ENCODE assay signal across 8 mouse cellular contexts in genomic region chr10:80589879-80590854, GRCm38 (mm10). TPM values are rescaled to one million over a fixed set of nuclear protein-coding genes. Genes with fewer than 3 reads are reported as not detected.
DNase-seq lines count a peak whose midpoint lies in the region; ATAC-seq and TF ChIP-seq lines count a peak whose summit lies in the region.

Abhd17a (minus strand) TSS chr10:80590341.

- TF ChIP-seq EP300 in CH12.LX (IDR thresholded peaks at IDR 0.05; ENCODE audit: low read length) = no peak

- H3K36me3 ChIP-seq in CH12.LX (replicated peaks in 1 of 2; ENCODE audit: control insufficient read depth in 1 of 2, insufficient read depth in 1 of 2, low read length in 1 of 2) = peaks cover 11 to 25% of the 10 kb centered on the region in 2 experiments
- no peaks in the 10 kb centered on the region; the same call in 1 of the 2 replicates for H3K36me3 ChIP-seq in forebrain, embryonic 11.5 days (ENCODE audit: control insufficient read depth, insufficient read depth, low read length)
- H3K36me3 ChIP-seq in heart, embryonic 16.5 days (ENCODE audit: control insufficient read depth, insufficient read depth) = peaks cover 5% of the 10 kb centered on the region; the same call in 1 of the 2 replicates
- H3K36me3 ChIP-seq in liver, embryonic 15.5 days (replicated peaks) = peaks cover 14% of the 10 kb centered on the region; the same call in 1 of the 2 replicates
- H3K36me3 ChIP-seq in neural tube, embryonic 12.5 days = peaks cover 17% of the 10 kb centered on the region

- ATAC-seq in forebrain, embryonic 11.5 days (replicated peaks; ENCODE audit: low FRiP score) = peak; percentile 97
- ATAC-seq in heart, embryonic 16.5 days (replicated peaks; ENCODE audit: extremely low read depth, insufficient read depth, low FRiP score) = peak; percentile 97
- ATAC-seq in liver, embryonic 15.5 days (ENCODE audit: insufficient read depth) = peak; percentile 95
- ATAC-seq in neural tube, embryonic 12.5 days (ENCODE audit: low FRiP score, low read depth) = peak; percentile 94

- TF ChIP-seq POLR2A in CH12.LX (IDR thresholded peaks at IDR 0.05; ENCODE audit: low read depth, low read length) = peak; percentile 80

- peak within 1 kb of the TSS; percentile 90 to 91 (median 91) for H3K4me3 ChIP-seq in CH12.LX (replicated peaks in 1 of 3; ENCODE audit: low read depth in 2 of 3, low read length in 2 of 3, poor library complexity in 1 of 3)
- H3K4me3 ChIP-seq in forebrain, embryonic 11.5 days (ENCODE audit: low read depth, low read length) = peak within 1 kb of the TSS; percentile 95
- H3K4me3 ChIP-seq in heart, embryonic 16.5 days (ENCODE audit: low read length) = peak within 1 kb of the TSS; percentile 87
- H3K4me3 ChIP-seq in liver, embryonic 15.5 days (replicated peaks) = peak within 1 kb of the TSS; percentile 92
- H3K4me3 ChIP-seq in neural tube, embryonic 12.5 days = peak within 1 kb of the TSS; percentile 95

- TF ChIP-seq RAD21 in CH12.LX (IDR thresholded peaks at IDR 0.05; ENCODE audit: low read depth, low read length) = no peak

- peak; percentile 99 for DNase-seq in CH12.LX (ENCODE audit: extremely low read depth)
- DNase-seq in c-Kit-positive CD71-positive TER-119-negative erythroid progenitor cells, embryonic 14.5 days (ENCODE audit: low read depth) = peak; percentile 97
- peak; percentile 97 for DNase-seq in forebrain, embryonic 11.5 days (ENCODE audit: low spot score)
- DNase-seq in kidney, postnatal 36 days = peak; percentile 98 to 99
- peak; percentile 98 for DNase-seq in telencephalon, adult 2 months (ENCODE audit: low read depth, low spot score)

- peak within 1 kb of the TSS; percentile 92 for H3K4me2 ChIP-seq in CH12.LX (ENCODE audit: insufficient read depth, low read depth, poor library complexity, severe bottlenecking)
- H3K4me2 ChIP-seq in forebrain, embryonic 11.5 days (ENCODE audit: low read depth, low read length, severe bottlenecking) = peak within 1 kb of the TSS; percentile 93
- H3K4me2 ChIP-seq in heart, embryonic 16.5 days (ENCODE audit: low read depth, low read length) = peak within 1 kb of the TSS; percentile 89
- peak within 1 kb of the TSS; percentile 93 for H3K4me2 ChIP-seq in liver, embryonic 15.5 days
- peak within 1 kb of the TSS; percentile 99 for H3K4me2 ChIP-seq in neural tube, embryonic 12.5 days (replicated peaks)

- no peaks in the 10 kb centered on the region for H3K9me3 ChIP-seq in CH12.LX (replicated peaks; ENCODE audit: low read length)
- no peaks in the 10 kb centered on the region for H3K9me3 ChIP-seq in forebrain, embryonic 11.5 days (ENCODE audit: control insufficient read depth, low read length)
- H3K9me3 ChIP-seq in heart, embryonic 16.5 days (replicated peaks; ENCODE audit: control insufficient read depth, low read length) = no peaks in the 10 kb centered on the region
- no peaks in the 10 kb centered on the region for H3K9me3 ChIP-seq in liver, embryonic 15.5 days (replicated peaks)
- no peaks in the 10 kb centered on the region for H3K9me3 ChIP-seq in neural tube, embryonic 12.5 days

- under 1% methylated on average over 70 of the region's 73 CpGs for WGBS in forebrain, embryonic 11.5 days
- under 1% methylated on average over 73 of the region's 73 CpGs for WGBS in heart, embryonic 16.5 days
- under 1% methylated on average over 73 of the region's 73 CpGs for WGBS in liver, embryonic 15.5 days (ENCODE audit: insufficient replicate concordance)
- WGBS in neural tube, embryonic 12.5 days = under 1% methylated on average over 73 of the region's 73 CpGs

- H3K79me2 ChIP-seq in CH12.LX (replicated peaks; ENCODE audit: control insufficient read depth, extremely low read depth, insufficient read depth, poor library complexity, severe bottlenecking) = peaks cover 20% of the 10 kb centered on the region

- in situ Hi-C loops in CH12.LX (cut with MboI; ENCODE audit: low pct_ligation_motif_present, low pct_unique_long_range_greater_than_20kb, low sequenced_read_pairs) = no loop called here

- no peak within 1 kb of the TSS; the same call in 1 of the 2 replicates for H3K27ac ChIP-seq in CH12.LX (ENCODE audit: insufficient read depth, low read depth)
- H3K27ac ChIP-seq in forebrain, embryonic 11.5 days (ENCODE audit: low read depth, low read length) = no peak within 1 kb of the TSS
- H3K27ac ChIP-seq in heart, embryonic 16.5 days (ENCODE audit: low read length) = peak within 1 kb of the TSS; percentile 70
- peak within 1 kb of the TSS; percentile 78 for H3K27ac ChIP-seq in liver, embryonic 15.5 days (replicated peaks)
- H3K27ac ChIP-seq in neural tube, embryonic 12.5 days = no peak within 1 kb of the TSS

- dilution Hi-C loops in CH12.LX (cut with MboI; ENCODE audit: extremely low pct_ligation_motif_present, extremely low pct_unique_long_range_greater_than_20kb, low sequenced_read_pairs) = no loop called here

- peak within 1 kb of the TSS; percentile 78 for H3K9ac ChIP-seq in CH12.LX (ENCODE audit: insufficient read depth, low read depth)
- H3K9ac ChIP-seq in forebrain, embryonic 11.5 days (ENCODE audit: low read length) = peak within 1 kb of the TSS; percentile 85
- H3K9ac ChIP-seq in heart, embryonic 16.5 days (ENCODE audit: low read length) = peak within 1 kb of the TSS; percentile 90
- peak within 1 kb of the TSS; percentile 95 for H3K9ac ChIP-seq in liver, embryonic 15.5 days
- peak within 1 kb of the TSS; percentile 92 for H3K9ac ChIP-seq in neural tube, embryonic 12.5 days

- H3K27me3 ChIP-seq in CH12.LX (replicated peaks) = no peaks in the 10 kb centered on the region
- no peaks in the 10 kb centered on the region for H3K27me3 ChIP-seq in forebrain, embryonic 11.5 days (ENCODE audit: control insufficient read depth, insufficient read depth, low read length)
- H3K27me3 ChIP-seq in heart, embryonic 16.5 days (ENCODE audit: control insufficient read depth, insufficient read depth, low read length) = no peaks in the 10 kb centered on the region
- no peaks in the 10 kb centered on the region for H3K27me3 ChIP-seq in liver, embryonic 15.5 days
- H3K27me3 ChIP-seq in neural tube, embryonic 12.5 days (replicated peaks) = no peaks in the 10 kb centered on the region

- no peak for TF ChIP-seq CTCF in CH12.LX (conservative IDR thresholded peaks at IDR 0.05 in 1 of 2, IDR thresholded peaks at IDR 0.05 in 1 of 2; ENCODE audit: low read depth in 2 of 2, low read length in 2 of 2)

- H3K4me1 ChIP-seq in CH12.LX (ENCODE audit: control insufficient read depth in 1 of 2, insufficient read depth in 2 of 2) = peaks cover 25 to 43% of the 10 kb centered on the region in 2 experiments
- peaks cover 14% of the 10 kb centered on the region for H3K4me1 ChIP-seq in forebrain, embryonic 11.5 days (replicated peaks; ENCODE audit: control insufficient read depth, insufficient read depth, low read length)
- peaks cover 27% of the 10 kb centered on the region for H3K4me1 ChIP-seq in heart, embryonic 16.5 days (ENCODE audit: control insufficient read depth, insufficient read depth, low read length)
- peaks cover 57% of the 10 kb centered on the region for H3K4me1 ChIP-seq in liver, embryonic 15.5 days (replicated peaks)
- peaks cover 30% of the 10 kb centered on the region for H3K4me1 ChIP-seq in neural tube, embryonic 12.5 days

TF ChIP-seq in CH12.LX, 34 proteins besides CTCF, POLR2A, EP300 and RAD21:
- no peak; the same call in 1 of the 2 replicates for TF ChIP-seq MYC (IDR thresholded peaks at IDR 0.05; ENCODE audit: low read depth, low read length)
- TF ChIP-seq KAT2A (IDR thresholded peaks at IDR 0.05; ENCODE audit: insufficient replicate concordance, low read length) = 0 out of 2 replicates have a peak, but pooled peaks have one; percentile 31
- no peak for TF ChIP-seq USF2 (conservative IDR thresholded peaks at IDR 0.05; ENCODE audit: low read depth, low read length)
- TF ChIP-seq NELFE (IDR thresholded peaks at IDR 0.05; ENCODE audit: low read depth, low read length) = peak; percentile 83
- TF ChIP-seq JUND (conservative IDR thresholded peaks at IDR 0.05; ENCODE audit: low read depth, low read length) = no peak
- peak; percentile 89 for TF ChIP-seq ELF1 (IDR thresholded peaks at IDR 0.05; ENCODE audit: low read depth, low read length)
- peak; percentile 74; the same call in 1 of the 2 replicates for TF ChIP-seq MAZ (IDR thresholded peaks at IDR 0.05; ENCODE audit: low read depth, low read length)
- TF ChIP-seq NRF1 (IDR thresholded peaks at IDR 0.05; ENCODE audit: low read depth, low read length) = peak; percentile 83
- peak; percentile 11; the same call in 1 of the 2 replicates for TF ChIP-seq IRF4 (IDR thresholded peaks at IDR 0.05; ENCODE audit: low read depth, low read length)
- TF ChIP-seq TCF12 (IDR thresholded peaks at IDR 0.05; ENCODE audit: low read depth, low read length) = peak; percentile 61
- TF ChIP-seq MAX (IDR thresholded peaks at IDR 0.05; ENCODE audit: low read length) = 0 out of 2 replicates have a peak, but pooled peaks have one; percentile 13
- TF ChIP-seq SIN3A (IDR thresholded peaks at IDR 0.05; ENCODE audit: low read length) = peak; percentile 60; the same call in 1 of the 2 replicates
- TF ChIP-seq ZMIZ1 (IDR thresholded peaks at IDR 0.05; ENCODE audit: low read depth, low read length) = peak; percentile 36; the same call in 1 of the 2 replicates
- TF ChIP-seq HCFC1 (IDR thresholded peaks at IDR 0.05; ENCODE audit: low read depth, low read length) = peak; percentile 78

RNA-seq across cellular contexts. Expression of gene Abhd17a, which starts in this region (rescaled TPM):
- 49.1 and 52.8 TPM in 2 replicates for total RNA-seq in CH12.LX (2012; rRNA removed)
- 28.0 and 37.2 TPM in 2 replicates for total RNA-seq in CH12.LX (2014; rRNA removed)
- 44.6 and 48.0 TPM in 2 replicates for polyA plus RNA-seq in CH12.LX (2012; ENCODE audit: insufficient read length, low read depth)
- polyA plus RNA-seq in forebrain, embryonic 11.5 days (2014; fragmentation: Nextera tagmentation; extraction: Ambion mirVana) = 94.6 and 121 TPM in 2 replicates
- 79.5 and 91.7 TPM in 2 replicates for polyA plus RNA-seq in heart, embryonic 16.5 days (2015; fragmentation: Nextera tagmentation; extraction: Ambion mirVana)
- polyA plus RNA-seq in liver, embryonic 15.5 days (2015; fragmentation: Nextera tagmentation; extraction: Ambion mirVana) = 50.8 and 62.8 TPM in 2 replicates
- polyA plus RNA-seq in neural tube, embryonic 12.5 days (2016; fragmentation: Nextera tagmentation; extraction: Ambion mirVana) = 126 and 127 TPM in 2 replicates

Comparison
In these comparisons a context has a peak if more than half of its experiments do, and no peak if none do; other contexts are left out.
1. H3K27ac ChIP-seq: peak in heart, embryonic 16.5 days (single experiment) and liver, embryonic 15.5 days (single experiment); none in CH12.LX (single experiment), forebrain, embryonic 11.5 days (single experiment) and neural tube, embryonic 12.5 days (single experiment).
2. Peak in every context shown above with its lines, with median percentiles within 50 percentile points of each other: DNase-seq, H3K4me2 ChIP-seq, H3K4me3 ChIP-seq, H3K9ac ChIP-seq and ATAC-seq.